Mouse (Mus musculus): ENCODE results near the gene Cyp26c1. TPM values are rescaled to one million over a fixed set of nuclear protein-coding genes. Genes with fewer than 3 reads are reported as not detected.

The Cyp26c1 gene
- total and polyA plus RNA-seq, 3 experiments, result not detected

DNA sequence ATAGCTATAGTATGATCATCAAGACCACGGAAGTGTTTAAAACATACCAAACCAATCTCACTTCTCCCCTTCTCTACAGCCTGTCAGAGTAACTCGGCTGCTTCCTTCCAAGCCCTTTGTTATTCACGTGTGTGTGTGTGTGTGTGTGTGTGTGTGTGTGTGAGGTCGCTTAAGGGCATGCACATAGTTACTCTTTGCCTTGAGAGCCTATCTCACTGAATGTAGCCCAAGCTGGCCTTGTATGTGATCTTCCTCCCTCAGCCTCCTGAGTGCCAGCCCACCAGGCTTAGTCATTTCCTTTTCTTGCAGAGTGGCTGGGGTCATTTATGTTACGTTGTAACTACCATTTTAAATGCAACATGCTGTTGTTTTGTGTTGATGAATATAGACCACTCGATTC, 20.1 kb upstream of the Cyp26c1 start:
- Histone ChIP-seq H3K4me3 (replicated peaks in 1 of 3; ENCODE audit: low read depth in 2 of 3, low read length in 2 of 3, poor library complexity in 1 of 3) (no peak overlapping the region), H3K4me2 (ENCODE audit: insufficient read depth, low read depth, poor library complexity, severe bottlenecking) (no peak overlapping the region), H3K79me2 (replicated peaks; ENCODE audit: control insufficient read depth, extremely low read depth, insufficient read depth, poor library complexity, severe bottlenecking) (no peaks in the 10 kb centered on the region), H3K4me1 (ENCODE audit: control insufficient read depth in 1 of 2, insufficient read depth in 2 of 2) (no peaks in the 10 kb centered on the region), H3K27me3 (replicated peaks) (no peaks in the 10 kb centered on the region), H3K9me3 (replicated peaks; ENCODE audit: low read length) (no peaks in the 10 kb centered on the region), H3K27ac (ENCODE audit: insufficient read depth, low read depth) (no peak overlapping the region), H3K9ac (ENCODE audit: insufficient read depth, low read depth) (no peak overlapping the region), H3K36me3 (replicated peaks in 1 of 2; ENCODE audit: control insufficient read depth in 1 of 2, insufficient read depth in 1 of 2, low read length in 1 of 2) (peaks cover 0 to 5% of the 10 kb centered on the region in 2 experiments)
- in situ Hi-C loops (cut with MboI; ENCODE audit: low pct_ligation_motif_present, low pct_unique_long_range_greater_than_20kb, low sequenced_read_pairs), result no loop called here
- no peak for TF ChIP-seq UBTF (IDR thresholded peaks at IDR 0.05; ENCODE audit: low read depth, low read length)
- dilution Hi-C loops (cut with MboI; ENCODE audit: extremely low pct_ligation_motif_present, extremely low pct_unique_long_range_greater_than_20kb, low sequenced_read_pairs), result no loop called here
- no peak for DNase-seq (ENCODE audit: extremely low read depth)

- peaks cover 0 to 2% of the 10 kb centered on the region in 2 experiments for H3K36me3 ChIP-seq (replicated peaks in 1 of 2; ENCODE audit: control insufficient read depth in 1 of 2, insufficient read depth in 1 of 2, low read length in 1 of 2)
- in situ Hi-C loops (cut with MboI; ENCODE audit: low pct_ligation_motif_present, low pct_unique_long_range_greater_than_20kb, low sequenced_read_pairs), result no loop called here
- H3K27ac ChIP-seq (ENCODE audit: insufficient read depth, low read depth), result no peak overlapping the region
- no peak overlapping the region for H3K4me2 ChIP-seq (ENCODE audit: insufficient read depth, low read depth, poor library complexity, severe bottlenecking)
- no peak overlapping the region for H3K9ac ChIP-seq (ENCODE audit: insufficient read depth, low read depth)
- no peaks in the 10 kb centered on the region for H3K4me1 ChIP-seq (ENCODE audit: control insufficient read depth in 1 of 2, insufficient read depth in 2 of 2)
- H3K27me3 ChIP-seq (replicated peaks), result no peaks in the 10 kb centered on the region
- TF ChIP-seq ETS1 (conservative IDR thresholded peaks at IDR 0.05; ENCODE audit: low read depth, low read length) (no peak), CHD1 (IDR thresholded peaks at IDR 0.05; ENCODE audit: low read depth, low read length) (no peak), JUN (IDR thresholded peaks at IDR 0.05; ENCODE audit: insufficient read depth, low read depth, low read length) (no peak), PAX5 (IDR thresholded peaks at IDR 0.05; ENCODE audit: low read length) (no peak), CHD2 (IDR thresholded peaks at IDR 0.05; ENCODE audit: low read length) (no peak), SIN3A (IDR thresholded peaks at IDR 0.05; ENCODE audit: low read length) (no peak), ZC3H11A (IDR thresholded peaks at IDR 0.05; ENCODE audit: low read depth, low read length) (no peak), MYC (IDR thresholded peaks at IDR 0.05; ENCODE audit: low read depth, low read length) (no peak), POLR2AphosphoS2 (IDR thresholded peaks at IDR 0.05; ENCODE audit: low read depth, low read length) (no peak), ELF1 (IDR thresholded peaks at IDR 0.05; ENCODE audit: low read depth, low read length) (no peak)
- H3K79me2 ChIP-seq (replicated peaks; ENCODE audit: control insufficient read depth, extremely low read depth, insufficient read depth, poor library complexity, severe bottlenecking), result no peaks in the 10 kb centered on the region
- no peaks in the 10 kb centered on the region for H3K9me3 ChIP-seq (replicated peaks; ENCODE audit: low read length)
- no peak overlapping the region for H3K4me3 ChIP-seq (replicated peaks in 1 of 3; ENCODE audit: low read depth in 2 of 3, low read length in 2 of 3, poor library complexity in 1 of 3)
- dilution Hi-C loops (cut with MboI; ENCODE audit: extremely low pct_ligation_motif_present, extremely low pct_unique_long_range_greater_than_20kb, low sequenced_read_pairs), result no loop called here
- DNase-seq (ENCODE audit: extremely low read depth), result no peak
These were observed 17.4 kb upstream of the Cyp26c1 start for GRCm38 (mm10) chr19:37667855-37668594.

GRCm38 (mm10) chr19:37668657-37669056, 16.7 kb upstream of the Cyp26c1 start:
- H3K27me3 ChIP-seq (replicated peaks), result no peaks in the 10 kb centered on the region
- no peaks in the 10 kb centered on the region for H3K9me3 ChIP-seq (replicated peaks; ENCODE audit: low read length)
- in situ Hi-C loops (cut with MboI; ENCODE audit: low pct_ligation_motif_present, low pct_unique_long_range_greater_than_20kb, low sequenced_read_pairs) (no loop called here), dilution Hi-C loops (cut with MboI; ENCODE audit: extremely low pct_ligation_motif_present, extremely low pct_unique_long_range_greater_than_20kb, low sequenced_read_pairs) (no loop called here)
- H3K9ac ChIP-seq (ENCODE audit: insufficient read depth, low read depth), result no peak overlapping the region
- no peaks in the 10 kb centered on the region for H3K79me2 ChIP-seq (replicated peaks; ENCODE audit: control insufficient read depth, extremely low read depth, insufficient read depth, poor library complexity, severe bottlenecking)
- H3K36me3 ChIP-seq (replicated peaks in 1 of 2; ENCODE audit: control insufficient read depth in 1 of 2, insufficient read depth in 1 of 2, low read length in 1 of 2), result peaks cover 0 to 2% of the 10 kb centered on the region in 2 experiments
- no peak for DNase-seq (ENCODE audit: extremely low read depth)
- H3K4me2 ChIP-seq (ENCODE audit: insufficient read depth, low read depth, poor library complexity, severe bottlenecking), result no peak overlapping the region
- TF ChIP-seq CHD2 (IDR thresholded peaks at IDR 0.05; ENCODE audit: low read length), result no peak
- TF ChIP-seq GABPA (IDR thresholded peaks at IDR 0.05; ENCODE audit: insufficient replicate concordance, low read depth, low read length), result no peak
- TF ChIP-seq JUN (IDR thresholded peaks at IDR 0.05; ENCODE audit: insufficient read depth, low read depth, low read length), result no peak
- no peak overlapping the region for H3K27ac ChIP-seq (ENCODE audit: insufficient read depth, low read depth)
- no peak overlapping the region for H3K4me3 ChIP-seq (replicated peaks in 1 of 3; ENCODE audit: low read depth in 2 of 3, low read length in 2 of 3, poor library complexity in 1 of 3)
- H3K4me1 ChIP-seq (ENCODE audit: control insufficient read depth in 1 of 2, insufficient read depth in 2 of 2), result no peaks in the 10 kb centered on the region

Data from CH12.LX (cell line).